Mouse (Mus musculus) thymus, adult 2 months (tissue): ENCODE data around the gene Iqsec3.
"Not testable (repeated sequence)": the region's sequence is repeated elsewhere in the genome, so short reads cannot be mapped to it uniquely, and the experiment has no call there.

Experiments
- CTCF ChIP-seq: fragments of 200-500 bp; IDR thresholded peaks from 2 replicates; pipeline ENCODE4 v1.5.1; 2012; ENCODE audit warnings: mild to moderate bottlenecking, control low read depth, low read length, moderate library complexity, borderline replicate concordance; ENCODE audit not compliant: control insufficient read depth, poor library complexity, insufficient read depth; ENCODE audit errors: extremely low read depth
- POLR2A ChIP-seq: fragments of 200-500 bp; IDR thresholded peaks from 2 replicates; pipeline ENCODE4 v1.6.1; 2012; ENCODE audit warnings: mild to moderate bottlenecking, low read length, control low read depth, moderate library complexity; ENCODE audit not compliant: control insufficient read depth, poor library complexity, insufficient read depth; ENCODE audit errors: extremely low read depth

DNA sequence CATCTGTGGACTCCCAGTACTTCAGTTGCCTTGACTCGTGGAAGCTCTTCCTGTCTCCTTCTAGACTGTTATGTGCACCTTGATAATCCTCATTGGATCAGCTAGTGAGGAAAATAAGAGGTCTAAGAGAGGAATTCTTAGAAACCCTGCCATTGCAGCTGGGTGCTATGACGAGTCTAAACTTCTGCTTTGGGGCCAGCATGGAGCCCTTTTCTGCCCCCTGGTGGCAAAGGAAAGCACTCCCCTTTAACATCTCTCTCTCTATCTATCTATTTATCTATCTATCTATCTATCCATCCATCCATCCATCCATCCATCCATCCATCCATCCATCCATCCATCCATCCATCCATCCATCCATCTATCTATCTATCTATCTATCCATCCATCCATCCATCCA is 106.9 kb downstream of the Iqsec3 start:
- TF ChIP-seq POLR2A, CTCF: not testable (repeated sequence)
